8 mouse cellular contexts compared by ENCODE assay signal in genomic region chr2:177464676-177465075, GRCm38 (mm10). TPM values are rescaled to one million over a fixed set of nuclear protein-coding genes. Genes with fewer than 3 reads are reported as not detected.
DNase-seq lines count a peak whose midpoint lies in the region; ATAC-seq and TF ChIP-seq lines count a peak whose summit lies in the region.
"Not testable (repeated sequence)": the region's sequence is repeated elsewhere in the genome, so short reads cannot be mapped to it uniquely, and the experiment has no call there.

Gene Zfp970 (plus strand): TSS chr2:177464733.

- H3K27ac ChIP-seq in forebrain, postnatal 0 days (ENCODE audit: low read depth, low read length); kidney, embryonic 16.5 days (ENCODE audit: low read length); limb, embryonic 15.5 days; midbrain, embryonic 15.5 days: not testable (repeated sequence)

- POLR2A ChIA-PET in Patski (lab: Charles Lee): not testable (repeated sequence)

- TF ChIP-seq CTCF in Patski (IDR thresholded peaks at IDR 0.05); forebrain, postnatal 0 days (IDR thresholded peaks at IDR 0.05; ENCODE audit: low read depth): not testable (repeated sequence)

- H3K4me1 ChIP-seq in forebrain, postnatal 0 days (ENCODE audit: insufficient read depth); kidney, embryonic 16.5 days (ENCODE audit: insufficient read depth, low read length); limb, embryonic 15.5 days; midbrain, embryonic 15.5 days: not testable (repeated sequence)

- not testable (repeated sequence) for H3K9me3 ChIP-seq in forebrain, postnatal 0 days (ENCODE audit: low read length); kidney, embryonic 16.5 days (ENCODE audit: low read length); limb, embryonic 15.5 days; midbrain, embryonic 15.5 days

- not testable (repeated sequence) for H3K27me3 ChIP-seq in Patski; forebrain, postnatal 0 days (ENCODE audit: insufficient read depth, low read length); kidney, embryonic 16.5 days (ENCODE audit: insufficient read depth, low read length); limb, embryonic 15.5 days; midbrain, embryonic 15.5 days (replicated peaks)

- not testable (repeated sequence) for ATAC-seq in Patski; forebrain, postnatal 0 days; kidney, embryonic 16.5 days (ENCODE audit: low FRiP score, low TSS enrichment); limb, embryonic 15.5 days (ENCODE audit: insufficient number of reproducible peaks, low FRiP score, low TSS enrichment, low read depth); midbrain, embryonic 15.5 days (replicated peaks)

- H3K9ac ChIP-seq in forebrain, postnatal 0 days; limb, embryonic 15.5 days; midbrain, embryonic 15.5 days: not testable (repeated sequence)
- peak within 1 kb of the TSS; percentile 38; the same call in 1 of the 2 replicates for H3K9ac ChIP-seq in kidney, embryonic 16.5 days (replicated peaks; ENCODE audit: low read length)

- CTCF ChIA-PET in Patski (lab: Charles Lee): not testable (repeated sequence)

- WGBS in forebrain, postnatal 0 days: 9% methylated on average over 7 of the region's 9 CpGs
- 12% methylated on average over 6 of the region's 9 CpGs for WGBS in kidney, embryonic 16.5 days
- WGBS in limb, embryonic 15.5 days: under 1% methylated on average over 8 of the region's 9 CpGs
- WGBS in midbrain, embryonic 15.5 days: 5% methylated on average over 8 of the region's 9 CpGs

- H3K4me3 ChIP-seq in forebrain, postnatal 0 days (ENCODE audit: low read depth, low read length): peak within 1 kb of the TSS; percentile 29
- H3K4me3 ChIP-seq in kidney, embryonic 16.5 days (ENCODE audit: low read length): peak within 1 kb of the TSS; percentile 44
- peak within 1 kb of the TSS; percentile 43 for H3K4me3 ChIP-seq in limb, embryonic 15.5 days
- H3K4me3 ChIP-seq in midbrain, embryonic 15.5 days: peak within 1 kb of the TSS; percentile 41

- intact Hi-C loops in heart, postnatal 10 days (cut with DNase I): not testable (repeated sequence)

- in situ Hi-C loops in Patski (cut with MboI; ENCODE audit: low pct_unique_long_range_greater_than_20kb): not testable (repeated sequence)

- H3K4me2 ChIP-seq in forebrain, postnatal 0 days (ENCODE audit: low read depth): peak within 1 kb of the TSS; percentile 39
- H3K4me2 ChIP-seq in kidney, embryonic 16.5 days (replicated peaks; ENCODE audit: low read depth, low read length): peak within 1 kb of the TSS; percentile 41
- H3K4me2 ChIP-seq in limb, embryonic 15.5 days: peak within 1 kb of the TSS; percentile 39
- peak within 1 kb of the TSS; percentile 43 for H3K4me2 ChIP-seq in midbrain, embryonic 15.5 days

- H3K36me3 ChIP-seq in forebrain, postnatal 0 days (ENCODE audit: insufficient read depth); kidney, embryonic 16.5 days (ENCODE audit: insufficient read depth, low read length); limb, embryonic 15.5 days; midbrain, embryonic 15.5 days (replicated peaks): not testable (repeated sequence)

- not testable (repeated sequence) for DNase-seq in Patski (ENCODE audit: low read depth, low spot score); forebrain, postnatal 0 days
- DNase-seq in cerebellum, postnatal 10 days: peak; percentile 13 to 28
- DNase-seq in heart, postnatal 10 days: peak; percentile 62 to 65
- peak; percentile 1 for DNase-seq in thymus, postnatal 0 days (ENCODE audit: low spot score)

RNA-seq across cellular contexts. Expression of gene Zfp970, which starts in this region (rescaled TPM):
- 16.0 TPM for polyA plus RNA-seq in Patski (2021)
- 7.5 and 9.1 TPM in 2 replicates for total RNA-seq in forebrain, postnatal 0 days (2014; rRNA removed)
- polyA plus RNA-seq in forebrain, postnatal 0 days (2015; fragmentation: Nextera tagmentation; extraction: Ambion mirVana): 2.5 and 4.1 TPM in 2 replicates
- total RNA-seq in heart, postnatal 10 days (2021): 100 to 1,000 TPM in 1 of 2 experiments, 10 to 100 TPM in 1; 87.5 to 178 TPM
- polyA plus RNA-seq in kidney, embryonic 16.5 days (2015; fragmentation: Nextera tagmentation; extraction: Ambion mirVana): 17.1 and 18.4 TPM in 2 replicates
- polyA plus RNA-seq in limb, embryonic 15.5 days (2015; fragmentation: Nextera tagmentation; extraction: Ambion mirVana): 10.6 and 11.9 TPM in 2 replicates
- polyA plus RNA-seq in midbrain, embryonic 15.5 days (2015; fragmentation: Nextera tagmentation; extraction: Ambion mirVana): 4.9 and 6.9 TPM in 2 replicates
- 3.7 and 4.9 TPM in 2 replicates for polyA plus RNA-seq in thymus, postnatal 0 days (2015; fragmentation: Nextera tagmentation; extraction: Ambion mirVana)
